Mouse (Mus musculus) midbrain, postnatal 0 days (tissue): Measurements from ENCODE around the gene Atp10b. TPM values are rescaled to one million over a fixed set of nuclear protein-coding genes. Genes with fewer than 3 reads are reported as not detected.

Experiments
- ATAC-seq: fragments of 200-750 bp; cut with Nextera tagmentation; 2 replicates; pipeline ENCODE4 v1.8.0; 2017; ENCODE audit warnings: moderate number of reproducible peaks, mild to moderate bottlenecking, moderate TSS enrichment, moderate library complexity; ENCODE audit not compliant: low FRiP score
- DNase-seq: peaks from one replicate; pipeline ENCODE4 v3.0.0-alpha.2; 2015; ENCODE audit warnings: low spot score
- H3K27ac ChIP-seq: fragments of 300-500 bp; sonication (generic); 2 replicates; pipeline ENCODE4 v1.5.1; 2014; ENCODE audit warnings: low read depth, mild to moderate bottlenecking, low read length, mixed read lengths
- H3K27me3 ChIP-seq: fragments of 300-500 bp; sonication (generic); 2 replicates; pipeline ENCODE4 v1.6.1; 2014; ENCODE audit warnings: low read length, control low read depth, mixed read lengths; ENCODE audit not compliant: insufficient read depth
- H3K36me3 ChIP-seq: fragments of 300-500 bp; sonication (generic); 2 replicates; pipeline ENCODE4 v1.6.1; 2014; ENCODE audit warnings: low read length, control low read depth, mixed read lengths; ENCODE audit not compliant: insufficient read depth
- H3K4me1 ChIP-seq: fragments of 300-500 bp; sonication (generic); 2 replicates; pipeline ENCODE4 v1.6.1; 2014; ENCODE audit warnings: mild to moderate bottlenecking, control low read depth, antibody characterized with exemption, low read length, mixed read lengths; ENCODE audit not compliant: insufficient read depth
- H3K4me2 ChIP-seq: fragments of 300-500 bp; sonication (generic); 2 replicates; pipeline ENCODE4 v1.6.1; 2014; ENCODE audit warnings: low read depth, mild to moderate bottlenecking, low read length, mixed read lengths; ENCODE audit not compliant: poor library complexity, severe bottlenecking
- H3K4me3 ChIP-seq: fragments of 300-500 bp; sonication (generic); 2 replicates; pipeline ENCODE4 v1.5.1; 2014; ENCODE audit warnings: low read depth, mild to moderate bottlenecking, low read length, moderate library complexity
- H3K9ac ChIP-seq: fragments of 300-500 bp; sonication (generic); replicated peaks from 2 replicates; pipeline ENCODE4 v1.6.1; 2014; ENCODE audit warnings: mild to moderate bottlenecking, low read length, moderate library complexity, mixed read lengths; ENCODE audit not compliant: poor library complexity, severe bottlenecking
- H3K9me3 ChIP-seq: fragments of 300-500 bp; sonication (generic); 2 replicates; pipeline ENCODE4 v1.6.1; 2016; ENCODE audit warnings: low read length, control low read depth
- CTCF ChIP-seq: IDR thresholded peaks from 2 replicates; pipeline ENCODE4 v1.5.1; 2016; ENCODE audit warnings: antibody characterized with exemption, mild to moderate bottlenecking
- WGBS: fragments of 180-500 bp; shearing (Covaris S2); extraction: QIAGEN DNeasy Blood & Tissue Kit; methylation state at CpG from one replicate; pipeline ENCODE4 v1.1.7; 2014; 5-methylcytosine and 5-hydroxymethylcytosine counted together
- polyA plus RNA-seq: library from polyadenylated mRNA; unstranded; fragments of >200 nt; fragmentation: Nextera tagmentation; extraction: Ambion mirVana; gene quantifications from 2 replicates; pipeline ENCODE4 v1.2.1, GENCODE M21; 2015
- total RNA-seq: library from RNA; depleted of rRNA; stranded (reverse); fragments of >200 nt; gene quantifications from 2 replicates; pipeline ENCODE4 v1.2.3, GENCODE M21; 2014; rRNA removed

The Atp10b gene
- total and polyA plus RNA-seq, 2 experiments from 2014 or later = 0.33 to 1.8 TPM

DNA sequence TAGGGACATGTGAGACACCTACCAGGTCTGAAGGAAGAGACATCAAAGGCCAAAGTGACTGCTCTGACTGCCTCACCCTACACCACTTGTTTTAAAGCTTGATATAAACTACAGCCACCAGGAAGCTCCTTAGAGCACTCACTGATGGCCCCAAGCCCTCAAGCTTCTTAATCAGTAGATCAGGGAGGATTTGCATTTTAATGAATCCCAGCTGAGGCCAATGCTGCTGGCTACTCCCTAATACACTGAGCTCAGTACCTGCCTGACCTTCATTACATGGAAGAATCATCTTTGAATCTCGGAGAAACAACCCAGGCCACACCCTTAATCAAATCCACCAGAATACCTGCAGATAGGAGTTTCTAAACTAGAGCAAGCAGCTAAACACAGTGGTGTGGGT lies 161.3 kb downstream of the Atp10b start:
- H3K4me3 ChIP-seq = no peak overlapping the region
- ATAC-seq = no peak
- H3K9ac ChIP-seq = no peak overlapping the region
- no peak for TF ChIP-seq CTCF
- H3K27me3 ChIP-seq = no peaks in the 10 kb centered on the region
- DNase-seq = no peak
- no peak overlapping the region for H3K4me2 ChIP-seq
- H3K27ac ChIP-seq = no peak overlapping the region
- H3K9me3 ChIP-seq = no peaks in the 10 kb centered on the region
- no peaks in the 10 kb centered on the region for H3K4me1 ChIP-seq
- no peaks in the 10 kb centered on the region for H3K36me3 ChIP-seq
- 18% methylated on average over 1 of the region's 1 CpGs for WGBS

Other genes starting within 250 kb of the Atp10b start
- gene Gm9972, start 114.1 kb upstream of the Atp10b start, total RNA-seq = not detected in 2 replicates
- not detected in 2 replicates for gene Gm9972, start 114.1 kb upstream of the Atp10b start, polyA plus RNA-seq